Mouse (Mus musculus) stomach, embryonic 15.5 days (tissue): ENCODE results near the gene Cldn4. TPM values are rescaled to one million over a fixed set of nuclear protein-coding genes. Genes with fewer than 3 reads are reported as not detected.

Experiments
- ATAC-seq: fragments of 200-750 bp; cut with Nextera tagmentation; 2 replicates; pipeline ENCODE4 v1.8.0; 2017; ENCODE audit warnings: low read depth, moderate number of reproducible peaks, moderate TSS enrichment; ENCODE audit not compliant: insufficient read depth, low FRiP score
- H3K27ac ChIP-seq: fragments of 300-500 bp; sonication (generic); 2 replicates; pipeline ENCODE4 v1.5.1; 2015; ENCODE audit warnings: mild to moderate bottlenecking, inconsistent platforms
- H3K27me3 ChIP-seq: fragments of 300-500 bp; sonication (generic); replicated peaks from 2 replicates; pipeline ENCODE4 v1.6.1; 2015; ENCODE audit warnings: inconsistent platforms
- H3K36me3 ChIP-seq: fragments of 300-500 bp; sonication (generic); 2 replicates; pipeline ENCODE4 v1.6.1; 2015; ENCODE audit warnings: inconsistent platforms
- H3K4me1 ChIP-seq: fragments of 300-500 bp; sonication (generic); 2 replicates; pipeline ENCODE4 v1.6.1; 2015; ENCODE audit warnings: inconsistent platforms
- H3K4me2 ChIP-seq: fragments of 300-500 bp; sonication (generic); 2 replicates; pipeline ENCODE4 v1.6.1; 2015; ENCODE audit warnings: mild to moderate bottlenecking, inconsistent platforms
- H3K4me3 ChIP-seq: fragments of 300-500 bp; sonication (generic); replicated peaks from 2 replicates; pipeline ENCODE4 v1.5.1; 2015; ENCODE audit warnings: inconsistent platforms
- H3K9ac ChIP-seq: fragments of 300-500 bp; sonication (generic); 2 replicates; pipeline ENCODE4 v1.6.1; 2015; ENCODE audit warnings: inconsistent platforms
- H3K9me3 ChIP-seq: fragments of 300-500 bp; sonication (generic); 2 replicates; pipeline ENCODE4 v1.6.1; 2016; ENCODE audit warnings: inconsistent platforms
- WGBS: fragments of 180-500 bp; shearing (Covaris S2); methylation state at CpG from one replicate; pipeline ENCODE4 v1.1.7; 2015; 5-methylcytosine and 5-hydroxymethylcytosine counted together
- polyA plus RNA-seq: library from polyadenylated mRNA; unstranded; fragments of >200 nt; fragmentation: Nextera tagmentation; extraction: Ambion mirVana; gene quantifications from 2 replicates; pipeline ENCODE4 v1.2.1, GENCODE M21; 2015

Cldn4 gene
- polyA plus RNA-seq, 1 experiment from 2014 or later = 58.6 TPM

DNA sequence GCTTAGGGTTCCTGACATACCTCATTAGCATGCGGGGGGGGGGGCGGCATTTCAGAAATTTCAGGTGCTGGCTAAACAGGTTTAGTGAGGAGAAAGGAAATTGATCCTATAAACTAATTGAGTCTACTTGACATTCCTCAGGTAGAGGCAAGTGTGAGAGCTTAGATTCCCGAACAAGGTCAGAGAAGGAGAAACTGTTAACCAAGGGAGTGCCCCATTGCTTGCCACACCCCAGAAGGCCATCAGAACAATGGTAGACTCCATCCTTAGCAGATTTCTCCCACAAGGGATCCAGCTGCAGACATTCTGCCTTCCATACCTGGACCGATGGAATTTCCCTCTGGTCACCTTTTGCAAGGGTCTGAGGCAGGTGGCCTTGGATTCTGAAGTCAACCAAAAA lies 20.0 kb downstream of the Cldn4 start:
- 55% methylated on average over 4 of the region's 4 CpGs for WGBS
- H3K9ac ChIP-seq = no peak overlapping the region
- H3K4me2 ChIP-seq = no peak overlapping the region
- no peak overlapping the region for H3K27ac ChIP-seq
- no peak overlapping the region for H3K4me3 ChIP-seq
- no peaks in the 10 kb centered on the region for H3K4me1 ChIP-seq
- H3K36me3 ChIP-seq = no peaks in the 10 kb centered on the region
- no peak for ATAC-seq
- H3K9me3 ChIP-seq = no peaks in the 10 kb centered on the region
- H3K27me3 ChIP-seq = no peaks in the 10 kb centered on the region

DNA sequence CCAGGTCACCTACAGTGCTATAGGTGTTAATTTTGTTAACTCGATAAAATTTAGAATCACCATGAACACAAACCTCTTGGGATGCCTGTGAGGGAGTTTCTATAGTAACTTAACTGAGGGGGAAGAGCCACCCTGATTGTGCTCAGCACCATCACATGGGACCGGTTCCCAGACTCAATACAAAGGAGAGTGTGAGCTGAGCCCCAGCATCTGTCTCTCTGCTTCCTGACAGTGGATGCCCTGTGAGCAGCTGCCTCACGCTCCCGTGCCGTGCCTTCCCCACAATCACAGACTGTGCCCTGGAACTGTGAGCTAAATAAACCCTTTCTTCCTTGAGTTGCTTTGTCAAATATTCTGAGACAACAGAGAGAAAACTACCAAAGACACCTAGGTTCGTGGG lies 23.6 kb downstream of the Cldn4 start:
- ATAC-seq = no peak
- Histone ChIP-seq H3K4me1 (no peaks in the 10 kb centered on the region), H3K4me2 (no peak overlapping the region), H3K9ac (no peak overlapping the region), H3K9me3 (no peaks in the 10 kb centered on the region), H3K4me3 (no peak overlapping the region), H3K27me3 (no peaks in the 10 kb centered on the region), H3K36me3 (no peaks in the 10 kb centered on the region), H3K27ac (no peak overlapping the region)
- 60% methylated on average over 6 of the region's 6 CpGs for WGBS

DNA sequence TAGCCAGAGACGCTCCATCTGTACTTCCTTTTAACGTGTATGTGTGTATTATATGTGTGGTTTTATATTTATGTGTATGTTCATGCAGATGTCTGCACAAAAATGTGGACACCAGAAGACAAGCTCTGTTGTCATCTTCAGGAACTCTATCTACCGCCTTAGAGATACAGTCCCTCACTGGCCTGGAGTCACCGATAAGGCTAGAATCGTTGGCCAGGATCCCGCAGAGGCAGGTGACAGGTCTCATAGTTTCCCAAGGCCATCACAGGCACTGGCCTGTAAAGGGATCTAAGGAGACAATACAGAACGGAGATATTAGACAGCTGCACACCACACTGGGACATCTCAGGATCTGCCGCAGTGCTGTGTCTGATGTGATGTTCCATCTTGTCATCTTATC lies 25.6 kb downstream of the Cldn4 start:
- H3K4me2 ChIP-seq = no peak overlapping the region
- 85% methylated on average over 8 of the region's 8 CpGs for WGBS
- peak; percentile 48 for ATAC-seq
- H3K4me1 ChIP-seq = no peaks in the 10 kb centered on the region
- no peak overlapping the region for H3K9ac ChIP-seq
- no peaks in the 10 kb centered on the region for H3K36me3 ChIP-seq
- H3K9me3 ChIP-seq = no peaks in the 10 kb centered on the region
- no peak overlapping the region for H3K4me3 ChIP-seq
- H3K27ac ChIP-seq = no peak overlapping the region
- no peaks in the 10 kb centered on the region for H3K27me3 ChIP-seq

DNA sequence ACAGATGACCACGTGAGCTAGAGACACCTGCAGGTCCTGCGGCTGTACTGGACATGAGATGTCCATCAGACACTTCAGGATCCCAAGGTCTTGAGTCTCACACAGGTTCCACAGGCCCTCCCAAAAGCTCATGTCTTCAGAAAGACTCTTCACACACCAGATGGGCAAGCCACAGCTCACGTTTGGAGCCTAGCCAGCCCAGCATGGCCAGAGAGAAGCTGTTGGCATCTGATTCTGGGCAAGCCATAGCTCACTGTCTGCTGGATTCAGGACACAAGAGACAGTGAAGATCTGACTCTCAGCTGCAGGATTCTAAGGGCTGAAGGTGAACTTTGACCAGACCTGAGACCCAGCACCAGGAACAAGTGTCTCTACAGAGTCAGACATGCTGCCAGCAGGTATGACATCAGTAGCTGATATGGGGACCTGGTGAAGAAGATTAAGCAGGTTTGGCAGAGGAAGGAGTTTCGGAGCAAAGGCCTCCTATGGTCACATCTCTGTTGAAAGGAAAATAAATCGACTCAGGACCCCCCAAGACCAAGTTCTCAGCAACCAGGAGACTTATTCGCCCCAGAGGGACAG lies 26.5 kb downstream of the Cldn4 start:
- Histone ChIP-seq H3K4me3 (no peak overlapping the region), H3K9me3 (no peaks in the 10 kb centered on the region), H3K4me2 (no peak overlapping the region), H3K4me1 (no peaks in the 10 kb centered on the region), H3K9ac (no peak overlapping the region), H3K27me3 (no peaks in the 10 kb centered on the region), H3K27ac (no peak overlapping the region), H3K36me3 (no peaks in the 10 kb centered on the region)
- ATAC-seq = no peak
- 72% methylated on average over 6 of the region's 6 CpGs for WGBS

DNA sequence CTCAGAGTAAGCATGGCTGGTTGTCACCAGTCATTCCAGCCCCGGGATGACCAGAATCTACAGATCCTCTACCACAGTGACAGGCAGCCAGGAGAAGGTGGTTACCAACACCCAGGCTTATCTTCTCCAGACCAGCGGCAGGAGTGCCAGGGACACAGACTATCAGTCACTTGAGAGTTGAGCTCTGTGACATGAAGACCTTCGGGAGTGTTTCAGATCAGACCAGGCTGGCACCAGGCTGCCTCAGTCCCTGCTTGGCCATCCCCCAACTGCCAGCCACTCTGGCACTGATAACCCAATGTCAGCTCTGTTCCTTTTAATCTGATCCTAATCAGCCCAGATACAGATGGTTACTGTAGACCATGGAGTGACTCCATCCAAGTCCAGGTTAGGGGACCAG lies 27.6 kb downstream of the Cldn4 start:
- Histone ChIP-seq H3K4me1 (no peaks in the 10 kb centered on the region), H3K27me3 (no peaks in the 10 kb centered on the region), H3K9me3 (no peaks in the 10 kb centered on the region), H3K27ac (peak overlapping the region; percentile 3; the same call in 1 of the 2 replicates), H3K4me2 (no peak overlapping the region), H3K36me3 (no peaks in the 10 kb centered on the region), H3K9ac (no peak overlapping the region), H3K4me3 (no peak overlapping the region)
- ATAC-seq = peak; percentile 88
- 82% methylated on average over 3 of the region's 3 CpGs for WGBS

DNA sequence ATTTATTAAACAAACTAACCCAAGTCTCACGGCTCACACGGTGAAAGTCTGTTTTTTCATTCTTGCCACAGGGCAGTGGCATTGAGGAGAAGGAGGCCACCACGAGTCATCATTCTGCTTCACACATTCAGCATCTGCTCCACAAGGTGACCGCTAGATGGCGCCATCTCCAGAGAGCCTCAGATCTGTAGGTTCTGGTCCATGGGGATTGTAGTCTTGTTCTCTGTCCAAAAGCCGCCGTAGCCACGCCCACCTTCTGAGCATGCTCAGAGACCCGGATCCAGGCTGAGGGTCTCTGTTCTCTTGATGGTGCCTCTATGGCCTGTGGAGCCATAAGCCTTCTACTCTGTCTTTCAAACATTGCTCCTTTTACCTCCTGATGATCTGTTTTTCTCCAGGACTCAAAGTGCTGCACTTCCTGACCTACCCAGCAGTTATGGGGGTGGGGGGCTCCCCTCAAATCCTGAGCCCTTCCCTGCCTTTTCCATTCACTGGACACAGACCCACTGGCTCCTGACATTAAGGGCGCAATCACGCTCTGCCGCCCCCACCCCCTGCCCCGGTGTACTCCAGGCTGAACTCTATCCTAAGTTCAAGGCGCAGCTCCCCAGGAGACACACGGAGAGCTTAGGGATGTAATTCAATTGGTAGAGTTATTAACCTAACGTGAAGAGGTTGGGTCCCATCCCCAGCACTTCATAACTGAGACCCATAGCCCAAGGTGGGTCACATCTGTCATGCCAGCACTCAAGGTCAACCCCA lies 28.5 kb downstream of the Cldn4 start:
- H3K4me3 ChIP-seq = no peak overlapping the region
- no peaks in the 10 kb centered on the region for H3K36me3 ChIP-seq
- no peak for ATAC-seq
- WGBS = 48% methylated on average over 16 of the region's 16 CpGs
- H3K27me3 ChIP-seq = no peaks in the 10 kb centered on the region
- no peaks in the 10 kb centered on the region for H3K9me3 ChIP-seq
- H3K27ac ChIP-seq = no peak overlapping the region
- H3K4me2 ChIP-seq = no peak overlapping the region
- H3K9ac ChIP-seq = no peak overlapping the region
- H3K4me1 ChIP-seq = no peaks in the 10 kb centered on the region

DNA sequence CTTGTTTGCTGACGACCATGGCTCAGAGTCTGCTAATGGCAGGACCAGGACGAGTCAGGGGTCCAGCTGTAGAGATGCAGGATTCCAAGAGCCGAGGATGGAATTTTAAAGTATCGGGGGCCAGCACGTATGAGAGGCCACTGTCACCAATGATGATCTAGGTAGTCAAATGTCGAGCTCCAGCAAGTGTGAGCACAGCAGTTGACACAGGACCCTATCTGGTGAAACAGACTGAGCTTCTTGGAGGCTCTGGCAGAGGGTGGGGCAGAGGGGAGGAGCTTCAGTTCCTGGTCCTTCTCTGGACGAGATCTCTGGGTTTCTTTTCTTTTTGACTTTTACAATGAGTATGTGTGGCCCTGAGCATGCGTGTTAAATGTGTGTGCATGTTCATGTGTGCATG lies 31.4 kb downstream of the Cldn4 start, which contains the start of gene Cldn13:
Cldn13 (minus strand) TSS at position 216 of the 400 bp plus-strand sequence.
- Histone ChIP-seq H3K9ac (no peak within 1 kb of the TSS), H3K4me1 (no peaks in the 10 kb centered on the region), H3K27me3 (no peaks in the 10 kb centered on the region), H3K4me2 (no peak within 1 kb of the TSS), H3K4me3 (peak within 1 kb of the TSS; percentile 3; the same call in 1 of the 2 replicates), H3K36me3 (no peaks in the 10 kb centered on the region), H3K9me3 (no peaks in the 10 kb centered on the region), H3K27ac (no peak within 1 kb of the TSS)
- 79% methylated on average over 8 of the region's 8 CpGs for WGBS
- ATAC-seq = peak; percentile 45; the same call in 1 of the 2 replicates

DNA sequence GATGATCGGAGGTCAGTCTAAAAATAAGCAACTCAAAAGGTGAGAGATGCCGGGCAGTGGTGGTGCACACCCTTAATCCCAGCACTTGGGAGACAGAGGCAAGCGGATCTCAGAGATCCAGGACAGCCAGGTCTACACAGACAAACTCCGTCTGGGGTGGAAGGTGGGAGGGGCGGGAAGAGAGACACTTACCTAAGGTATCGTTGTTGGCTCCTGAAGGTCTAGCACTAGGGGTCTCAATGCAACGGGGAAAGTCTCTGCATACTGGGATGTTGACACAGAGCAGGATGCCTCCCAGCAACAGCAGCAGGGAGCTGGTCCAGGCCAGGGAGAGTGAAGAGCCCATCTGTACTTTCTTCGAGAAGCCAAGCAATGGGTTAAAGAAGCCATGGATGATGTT lies 32.2 kb downstream of the Cldn4 start:
- Histone ChIP-seq H3K27me3 (no peaks in the 10 kb centered on the region), H3K4me2 (no peak overlapping the region), H3K4me3 (peak overlapping the region; percentile 3; the same call in 1 of the 2 replicates), H3K36me3 (no peaks in the 10 kb centered on the region), H3K9ac (no peak overlapping the region), H3K4me1 (no peaks in the 10 kb centered on the region), H3K27ac (no peak overlapping the region), H3K9me3 (no peaks in the 10 kb centered on the region)
- 66% methylated on average over 8 of the region's 8 CpGs for WGBS
- no peak for ATAC-seq

DNA sequence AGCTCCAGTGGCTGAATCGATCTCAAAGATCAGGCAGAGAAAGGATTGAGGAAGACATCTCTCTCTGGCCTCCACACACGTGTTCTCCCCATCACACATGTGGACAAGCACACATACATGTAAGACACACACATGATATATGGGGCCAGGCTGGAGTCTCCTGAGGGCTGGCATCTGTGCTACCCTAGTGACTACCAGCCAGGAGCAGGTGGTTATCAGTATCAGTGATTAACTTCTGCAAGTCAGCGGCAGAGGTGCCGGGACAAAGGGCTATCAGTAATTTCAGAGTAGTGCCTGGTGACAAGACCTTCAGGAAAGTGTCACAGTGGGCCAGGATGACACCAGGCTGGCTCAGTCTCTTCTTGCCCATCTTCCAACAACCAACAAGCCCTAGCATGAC lies 33.0 kb downstream of the Cldn4 start:
- Histone ChIP-seq H3K36me3 (no peaks in the 10 kb centered on the region), H3K4me1 (no peaks in the 10 kb centered on the region), H3K27me3 (no peaks in the 10 kb centered on the region), H3K9me3 (no peaks in the 10 kb centered on the region), H3K4me2 (no peak overlapping the region), H3K27ac (no peak overlapping the region), H3K9ac (no peak overlapping the region), H3K4me3 (0 out of 2 replicates have a peak overlapping the region, but pooled peaks have one; percentile 5)
- peak; percentile 88 for ATAC-seq
- 72% methylated on average over 4 of the region's 4 CpGs for WGBS

DNA sequence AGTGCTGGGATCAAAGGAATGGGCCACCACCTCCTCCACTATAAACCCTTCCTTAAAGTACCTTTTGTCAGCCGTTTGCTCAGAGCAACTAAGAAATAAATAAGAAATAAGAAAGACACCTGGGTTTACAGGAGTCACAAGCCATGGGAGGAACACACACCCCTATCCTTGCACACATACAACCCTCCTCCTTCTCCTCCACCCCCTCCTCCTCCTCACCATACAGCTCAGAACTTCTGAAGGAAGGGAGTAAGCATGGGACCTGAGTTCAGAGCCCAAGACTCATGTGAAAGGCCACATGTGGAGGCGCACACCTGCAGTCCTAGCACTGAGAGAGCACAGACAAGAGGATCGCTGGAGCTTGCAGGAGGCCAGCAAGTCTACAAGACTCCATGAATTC lies 33.4 kb downstream of the Cldn4 start:
- no peaks in the 10 kb centered on the region for H3K4me1 ChIP-seq
- H3K4me2 ChIP-seq = no peak overlapping the region
- no peak overlapping the region for H3K27ac ChIP-seq
- WGBS = 67% methylated on average over 3 of the region's 3 CpGs
- H3K27me3 ChIP-seq = no peaks in the 10 kb centered on the region
- H3K36me3 ChIP-seq = no peaks in the 10 kb centered on the region
- ATAC-seq = no peak
- H3K4me3 ChIP-seq = 0 out of 2 replicates have a peak overlapping the region, but pooled peaks have one; percentile 5
- no peak overlapping the region for H3K9ac ChIP-seq
- H3K9me3 ChIP-seq = no peaks in the 10 kb centered on the region

DNA sequence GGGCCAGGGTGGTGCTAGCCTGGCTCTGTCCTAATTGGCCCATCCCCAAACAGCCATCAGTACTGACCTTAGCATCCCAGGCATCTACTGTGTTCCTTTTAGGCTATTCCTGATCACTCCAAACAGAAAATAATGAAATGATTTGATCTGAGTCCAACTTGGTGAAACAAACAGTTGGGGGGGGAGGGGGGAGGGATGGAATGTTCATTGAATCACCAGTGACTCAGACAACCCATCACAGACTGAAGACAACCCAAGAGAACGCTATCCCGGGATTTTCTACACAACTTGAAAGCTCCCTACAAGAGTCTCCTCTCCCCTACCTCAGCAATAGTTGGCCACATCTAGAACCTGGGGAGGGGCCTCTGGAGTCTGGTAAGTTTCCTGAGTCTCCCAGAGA lies 34.8 kb downstream of the Cldn4 start:
- WGBS = 91% methylated on average over 2 of the region's 2 CpGs
- Histone ChIP-seq H3K9ac (no peak overlapping the region), H3K9me3 (no peaks in the 10 kb centered on the region), H3K36me3 (no peaks in the 10 kb centered on the region), H3K4me1 (no peaks in the 10 kb centered on the region), H3K4me3 (no peak overlapping the region), H3K4me2 (no peak overlapping the region), H3K27me3 (no peaks in the 10 kb centered on the region), H3K27ac (no peak overlapping the region)
- ATAC-seq = no peak

DNA sequence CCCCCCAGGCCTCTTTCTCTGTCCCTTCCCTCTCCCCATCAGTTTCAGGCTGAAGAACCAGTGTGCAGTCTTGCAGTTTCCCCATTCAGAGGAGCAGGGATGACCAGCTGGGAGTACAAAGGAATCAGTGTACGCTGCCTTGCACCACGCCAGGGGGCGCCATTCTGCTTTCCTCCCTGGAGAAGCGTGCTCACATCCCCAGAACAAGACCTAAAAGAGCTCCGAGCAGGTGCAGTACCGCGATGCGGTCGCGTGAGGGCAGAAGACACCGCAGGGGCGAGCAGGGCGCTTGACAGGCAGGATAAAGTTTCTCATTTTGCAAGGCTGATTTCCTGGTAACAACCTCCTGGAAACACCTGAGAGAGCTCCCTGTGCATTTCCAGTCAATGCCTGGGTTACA lies 39.6 kb downstream of the Cldn4 start:
- Histone ChIP-seq H3K27ac (no peak overlapping the region), H3K36me3 (no peaks in the 10 kb centered on the region), H3K27me3 (no peaks in the 10 kb centered on the region), H3K9ac (no peak overlapping the region), H3K4me3 (no peak overlapping the region), H3K9me3 (no peaks in the 10 kb centered on the region), H3K4me1 (no peaks in the 10 kb centered on the region), H3K4me2 (no peak overlapping the region)
- 1% methylated on average over 13 of the region's 13 CpGs for WGBS
- peak; percentile 89 for ATAC-seq
